10 mouse cellular contexts compared by ENCODE assay signal in genomic region chr19:23065548-23065947, GRCm38 (mm10).
DNase-seq lines count a peak whose midpoint lies in the region; ATAC-seq and TF ChIP-seq lines count a peak whose summit lies in the region.
"Had no signal": no experiment of that assay in that cellular context is flagged by ENCODE, and none has a peak within 500 bp of the region (broad histone marks: within the 10 kb centered on the region; RNA-seq: fewer than 3 reads in every experiment).

No protein-coding gene starts in this region.

- intact Hi-C loops in gastrocnemius, postnatal 14 days (cut with DNase I; ENCODE audit: low total_unique reads) = no loop called here
- intact Hi-C loops in heart, postnatal 14 days (cut with DNase I) = no loop called here

- peaks cover 36% of the 10 kb centered on the region for H3K4me1 ChIP-seq in liver, adult 2 months (ENCODE audit: control insufficient read depth, insufficient read depth, low read length)
- no peaks in the 10 kb centered on the region for H3K4me1 ChIP-seq in liver, embryonic 12.5 days
- no peaks in the 10 kb centered on the region for H3K4me1 ChIP-seq in hindbrain, embryonic 16.5 days (ENCODE audit: control insufficient read depth, insufficient read depth, low read depth, low read length)
- no peaks in the 10 kb centered on the region for H3K4me1 ChIP-seq in hindbrain, embryonic 13.5 days (replicated peaks)
- H3K4me1 ChIP-seq: intestine, embryonic 15.5 days had no signal

- no peak for TF ChIP-seq POLR2A in liver, adult 2 months (IDR thresholded peaks at IDR 0.05; ENCODE audit: extremely low read depth, insufficient read depth, low read length)

- 6% methylated on average over 5 of the region's 5 CpGs for WGBS in liver, adult 2 months
- WGBS in liver, embryonic 12.5 days (ENCODE audit: insufficient replicate concordance) = 47% methylated on average over 5 of the region's 5 CpGs
- WGBS in hindbrain, embryonic 16.5 days = 83% methylated on average over 5 of the region's 5 CpGs
- WGBS in hindbrain, embryonic 13.5 days = 84% methylated on average over 5 of the region's 5 CpGs

- H3K9ac ChIP-seq in liver, adult 2 months (ENCODE audit: low read depth, low read length) = peak overlapping the region; percentile 57
- H3K9ac ChIP-seq in liver, embryonic 12.5 days = no peak overlapping the region
- no peak overlapping the region for H3K9ac ChIP-seq in hindbrain, embryonic 16.5 days (ENCODE audit: low read depth, low read length)
- H3K9ac ChIP-seq in hindbrain, embryonic 13.5 days = no peak overlapping the region
- H3K9ac ChIP-seq: intestine, embryonic 15.5 days had no signal

- H3K27me3 ChIP-seq in liver, adult 2 months (ENCODE audit: control insufficient read depth, insufficient read depth, low read length) = no peaks in the 10 kb centered on the region
- H3K27me3 ChIP-seq in liver, embryonic 12.5 days (replicated peaks) = no peaks in the 10 kb centered on the region
- no peaks in the 10 kb centered on the region for H3K27me3 ChIP-seq in hindbrain, embryonic 16.5 days (replicated peaks; ENCODE audit: control insufficient read depth, insufficient read depth, low read length)
- H3K27me3 ChIP-seq in hindbrain, embryonic 13.5 days = no peaks in the 10 kb centered on the region
- H3K27me3 ChIP-seq: intestine, embryonic 15.5 days had no signal

- H3K36me3 ChIP-seq in liver, adult 2 months (ENCODE audit: control insufficient read depth, insufficient read depth, low read length) = peaks cover 9% of the 10 kb centered on the region; the same call in 1 of the 2 replicates
- no peaks in the 10 kb centered on the region for H3K36me3 ChIP-seq in liver, embryonic 12.5 days
- H3K36me3 ChIP-seq in hindbrain, embryonic 16.5 days (ENCODE audit: control insufficient read depth, insufficient read depth, low read length) = no peaks in the 10 kb centered on the region
- no peaks in the 10 kb centered on the region for H3K36me3 ChIP-seq in hindbrain, embryonic 13.5 days
- H3K36me3 ChIP-seq: intestine, embryonic 15.5 days had no signal

- 0 out of 2 replicates have a peak, but pooled peaks have one; percentile 16 for TF ChIP-seq CTCF in liver, adult 2 months (IDR thresholded peaks at IDR 0.05; ENCODE audit: low read depth, low read length)

- no peak overlapping the region for H3K4me2 ChIP-seq in liver, embryonic 12.5 days
- H3K4me2 ChIP-seq in hindbrain, embryonic 16.5 days (ENCODE audit: low read length) = no peak overlapping the region
- no peak overlapping the region for H3K4me2 ChIP-seq in hindbrain, embryonic 13.5 days
- H3K4me2 ChIP-seq: intestine, embryonic 15.5 days had no signal

- H3K27ac ChIP-seq in liver, adult 2 months (replicated peaks; ENCODE audit: insufficient read depth, low read depth, low read length) = peak overlapping the region; percentile 88
- H3K27ac ChIP-seq in liver, embryonic 12.5 days = no peak overlapping the region
- H3K27ac ChIP-seq in hindbrain, embryonic 16.5 days (ENCODE audit: low read depth, low read length) = no peak overlapping the region
- H3K27ac ChIP-seq in hindbrain, embryonic 13.5 days = no peak overlapping the region
- H3K27ac ChIP-seq: intestine, embryonic 15.5 days had no signal

- H3K9me3 ChIP-seq in liver, embryonic 12.5 days (replicated peaks) = no peaks in the 10 kb centered on the region
- H3K9me3 ChIP-seq in hindbrain, embryonic 16.5 days (ENCODE audit: control insufficient read depth, low read length) = no peaks in the 10 kb centered on the region
- no peaks in the 10 kb centered on the region for H3K9me3 ChIP-seq in hindbrain, embryonic 13.5 days
- H3K9me3 ChIP-seq: intestine, embryonic 15.5 days had no signal

- no peak for ATAC-seq in liver, embryonic 12.5 days
- no peak for ATAC-seq in hindbrain, embryonic 16.5 days
- no peak for ATAC-seq in hindbrain, embryonic 13.5 days (ENCODE audit: low FRiP score)
- ATAC-seq: intestine, embryonic 15.5 days had no signal

- no peak overlapping the region for H3K4me3 ChIP-seq in liver, adult 2 months (ENCODE audit: insufficient read depth, low read depth, low read length)
- H3K4me3 ChIP-seq in liver, embryonic 12.5 days = no peak overlapping the region
- H3K4me3 ChIP-seq in hindbrain, embryonic 16.5 days (ENCODE audit: low read length) = no peak overlapping the region
- no peak overlapping the region for H3K4me3 ChIP-seq in hindbrain, embryonic 13.5 days
- H3K4me3 ChIP-seq: intestine, embryonic 15.5 days had no signal

- no peaks in the 10 kb centered on the region for H3K79me2 ChIP-seq in liver, adult 2 months (ENCODE audit: control insufficient read depth, insufficient read depth, low read length)

- DNase-seq in liver, adult 2 months (ENCODE audit: extremely low read depth, low read depth, low spot score) = peak; percentile 97
- peak; percentile 35 for DNase-seq in gastrocnemius, postnatal 14 days
- peak; percentile 54 to 58 for DNase-seq in heart, postnatal 14 days
- DNase-seq in lung, postnatal 25 days (ENCODE audit: low spot score) = peak; percentile 85
- no peak for DNase-seq in left cerebral cortex, adult 9 months (ENCODE audit: low spot score in 2 of 2)
- DNase-seq: thymus, postnatal 25 days had no signal

Comparison
In these comparisons a context has a peak if more than half of its experiments do, and no peak if none do; other contexts are left out.
1. DNase-seq: peak in liver, adult 2 months (single experiment), gastrocnemius, postnatal 14 days (single experiment), heart, postnatal 14 days (2 of 2) and lung, postnatal 25 days (single experiment); none in left cerebral cortex, adult 9 months (0 of 2).